Mouse (Mus musculus): ENCODE data around the gene Derl3. TPM values are rescaled to one million over a fixed set of nuclear protein-coding genes. Genes with fewer than 3 reads are reported as not detected.

The Derl3 gene
- polyA plus RNA-seq, 1 experiment from 2014 or later = 0.64 TPM

DNA sequence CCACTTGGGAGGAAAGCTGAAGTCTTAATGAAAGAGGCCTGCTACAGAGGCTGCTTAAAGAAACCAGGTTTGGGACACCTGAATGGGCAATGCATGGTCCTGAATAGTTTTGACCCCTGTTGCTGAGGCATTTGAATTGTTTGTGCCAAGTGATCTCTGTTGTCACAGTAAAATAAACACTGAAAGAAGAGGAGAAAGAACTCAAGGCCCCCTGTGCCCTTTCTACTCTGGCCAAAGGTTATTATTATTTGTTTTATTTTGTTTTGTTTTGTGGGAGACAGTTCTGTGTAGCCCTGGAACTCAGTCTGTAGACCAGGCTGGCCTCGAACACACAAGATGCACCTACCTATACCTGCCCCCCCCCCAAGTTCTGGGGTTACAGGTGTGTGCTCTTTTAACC, 41.8 kb downstream of the Derl3 start:
- no peaks in the 10 kb centered on the region for H3K36me3 ChIP-seq (ENCODE audit: control insufficient read depth, insufficient read depth, low read length)
- no peaks in the 10 kb centered on the region for H3K9me3 ChIP-seq (ENCODE audit: control insufficient read depth, low read length)
- H3K27ac ChIP-seq (ENCODE audit: low read depth, low read length) = no peak overlapping the region
- H3K4me1 ChIP-seq (ENCODE audit: control insufficient read depth, insufficient read depth, low read depth, low read length) = peaks cover 24% of the 10 kb centered on the region
- no peak overlapping the region for H3K4me3 ChIP-seq (ENCODE audit: low read length)
- no peak for ATAC-seq
- H3K9ac ChIP-seq (ENCODE audit: low read depth, low read length) = no peak overlapping the region
- no peaks in the 10 kb centered on the region for H3K27me3 ChIP-seq (replicated peaks; ENCODE audit: control insufficient read depth, insufficient read depth, low read length)
- peak overlapping the region; percentile 74 for H3K4me2 ChIP-seq (ENCODE audit: low read length)
- 83% methylated on average over 1 of the region's 1 CpGs for WGBS

DNA sequence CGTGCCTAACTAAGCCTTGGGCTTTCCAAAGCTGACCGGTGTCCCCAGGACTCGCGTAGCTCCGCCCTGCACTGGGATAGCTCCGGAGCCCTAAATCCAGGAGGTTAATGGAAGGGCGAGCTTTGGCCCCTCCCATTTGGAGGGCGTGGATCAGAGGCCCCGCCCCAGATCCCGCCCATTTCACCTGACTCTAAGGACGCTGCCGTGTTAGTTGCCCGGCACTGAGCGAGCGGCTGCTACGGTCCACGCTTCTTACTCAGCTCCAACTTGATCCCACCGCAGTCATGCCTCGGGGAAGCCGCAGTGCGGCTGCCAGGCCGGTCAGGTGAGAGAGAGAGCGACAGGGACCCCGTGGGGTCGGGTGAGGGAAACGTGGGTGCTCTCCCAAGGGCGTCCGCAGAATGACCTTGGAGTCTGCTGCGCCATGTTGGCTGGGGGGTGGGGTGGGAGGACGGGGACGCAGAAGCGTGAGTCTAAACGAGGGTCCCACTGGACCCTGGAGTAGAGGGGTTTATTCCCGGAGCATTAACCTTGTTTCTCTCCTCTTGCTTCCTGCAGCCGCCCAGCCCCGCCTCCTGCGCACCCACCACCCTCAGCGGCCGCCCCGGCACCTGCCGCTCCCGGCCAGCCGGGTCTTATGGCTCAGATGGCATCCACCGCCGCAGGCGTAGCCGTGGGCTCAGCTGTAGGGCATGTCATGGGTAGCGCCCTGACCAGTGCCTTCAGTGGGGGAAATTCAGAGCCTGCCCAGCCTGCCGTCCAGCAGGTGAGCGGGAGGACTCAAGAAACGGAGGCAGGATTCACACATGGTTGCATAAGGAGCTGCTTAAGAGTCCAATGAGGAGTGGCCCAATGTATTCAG, 42.7 kb downstream of the Derl3 start, which contains the start of gene Mmp11:
Gene Mmp11, minus strand, starts transcription at position 817 of the 862 bp plus-strand sequence.
- Histone ChIP-seq H3K9ac (ENCODE audit: low read depth, low read length) (peak within 1 kb of the TSS; percentile 68), H3K27me3 (replicated peaks; ENCODE audit: control insufficient read depth, insufficient read depth, low read length) (no peaks in the 10 kb centered on the region), H3K4me3 (ENCODE audit: low read length) (peak within 1 kb of the TSS; percentile 57), H3K27ac (ENCODE audit: low read depth, low read length) (peak within 1 kb of the TSS; percentile 36), H3K36me3 (ENCODE audit: control insufficient read depth, insufficient read depth, low read length) (no peaks in the 10 kb centered on the region), H3K4me1 (ENCODE audit: control insufficient read depth, insufficient read depth, low read depth, low read length) (peaks cover 24% of the 10 kb centered on the region), H3K4me2 (ENCODE audit: low read length) (peak within 1 kb of the TSS; percentile 74), H3K9me3 (ENCODE audit: control insufficient read depth, low read length) (no peaks in the 10 kb centered on the region)
- ATAC-seq = peak; percentile 74
- WGBS = 1% methylated on average over 47 of the region's 51 CpGs

DNA sequence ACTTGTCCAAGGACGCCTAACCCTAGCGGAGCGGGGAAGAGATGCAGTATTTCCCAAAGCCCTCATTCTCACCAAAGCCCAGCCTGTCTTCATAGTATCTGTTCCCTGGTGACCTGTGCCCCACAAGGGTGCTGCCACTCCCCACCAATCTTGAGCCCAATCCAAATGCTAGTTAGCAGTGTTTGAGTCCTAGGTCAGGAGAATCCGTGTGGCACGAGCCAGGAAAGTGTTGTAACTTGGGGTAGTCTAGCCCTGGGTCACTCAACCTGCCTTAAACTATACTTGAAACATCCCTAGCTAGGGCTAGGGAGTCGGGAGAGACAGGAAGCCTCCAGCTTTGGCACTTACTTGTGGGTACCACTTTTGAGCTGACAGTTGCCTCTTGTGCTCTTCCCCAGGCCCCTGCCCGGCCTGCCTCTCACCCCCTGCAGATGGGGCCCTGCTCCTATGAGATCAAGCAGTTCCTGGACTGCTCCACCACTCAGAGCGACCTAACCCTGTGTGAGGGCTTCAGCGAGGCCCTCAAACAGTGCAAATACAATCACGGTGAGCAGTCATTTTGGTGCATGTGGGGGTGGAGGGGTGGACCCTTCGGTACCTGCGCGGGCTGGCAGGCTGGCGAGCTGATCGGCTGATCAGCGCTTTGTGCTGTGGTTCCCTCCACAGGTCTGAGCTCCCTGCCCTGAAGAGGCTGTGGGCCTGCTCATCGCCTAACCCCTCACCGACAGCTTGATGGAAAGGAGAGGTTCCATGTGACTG, 43.9 kb downstream of the Derl3 start:
- no peak overlapping the region for H3K27ac ChIP-seq (ENCODE audit: low read depth, low read length)
- 39% methylated on average over 18 of the region's 18 CpGs for WGBS
- no peaks in the 10 kb centered on the region for H3K36me3 ChIP-seq (ENCODE audit: control insufficient read depth, insufficient read depth, low read length)
- peak overlapping the region; percentile 35 for H3K9ac ChIP-seq (ENCODE audit: low read depth, low read length)
- no peak for ATAC-seq
- H3K4me3 ChIP-seq (ENCODE audit: low read length) = peak overlapping the region; percentile 57; the same call in 1 of the 2 replicates
- no peaks in the 10 kb centered on the region for H3K27me3 ChIP-seq (replicated peaks; ENCODE audit: control insufficient read depth, insufficient read depth, low read length)
- H3K4me2 ChIP-seq (ENCODE audit: low read length) = peak overlapping the region; percentile 74
- peaks cover 14% of the 10 kb centered on the region for H3K4me1 ChIP-seq (ENCODE audit: control insufficient read depth, insufficient read depth, low read depth, low read length)
- no peaks in the 10 kb centered on the region for H3K9me3 ChIP-seq (ENCODE audit: control insufficient read depth, low read length)

DNA sequence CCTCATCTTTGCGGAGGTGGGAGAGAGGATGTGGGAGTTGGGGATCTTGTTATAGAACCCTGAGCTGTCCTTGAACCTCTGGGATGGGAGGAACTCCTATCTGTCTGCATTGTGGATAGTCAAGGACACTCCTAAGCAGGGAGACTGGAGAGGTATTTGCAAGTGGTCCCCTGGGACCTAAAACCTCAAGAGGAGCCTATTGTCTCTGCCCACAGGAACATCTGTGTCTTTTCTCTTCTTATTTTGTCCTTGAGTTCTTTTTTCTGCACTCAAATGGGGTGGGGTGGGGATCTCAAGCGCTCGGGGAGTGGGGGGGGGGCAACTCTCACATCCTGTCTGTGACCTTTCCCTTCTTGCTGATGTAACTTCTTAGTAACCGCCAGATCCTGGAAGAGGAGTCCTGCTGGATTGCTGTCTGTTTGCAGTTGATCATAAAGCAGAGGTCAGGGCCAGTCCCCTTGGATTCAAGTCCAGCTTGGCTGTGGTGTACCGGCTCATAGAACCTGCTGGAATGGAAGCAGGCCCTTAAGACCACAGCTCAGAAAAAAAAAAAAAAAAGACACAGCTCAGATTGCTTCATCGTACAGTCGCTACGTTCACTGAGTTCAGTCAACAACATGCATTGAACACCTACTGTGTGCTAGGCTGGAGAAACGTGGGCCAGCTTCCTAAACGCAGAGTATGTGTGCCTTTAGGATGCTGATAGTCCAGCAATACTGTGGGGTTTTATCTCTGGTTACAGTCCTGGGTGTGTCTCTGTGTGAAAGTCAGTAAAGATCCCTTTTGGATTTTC, 44.8 kb downstream of the Derl3 start:
- Histone ChIP-seq H3K4me2 (ENCODE audit: low read length) (peak overlapping the region; percentile 74), H3K27ac (ENCODE audit: low read depth, low read length) (no peak overlapping the region), H3K9me3 (ENCODE audit: control insufficient read depth, low read length) (no peaks in the 10 kb centered on the region), H3K4me1 (ENCODE audit: control insufficient read depth, insufficient read depth, low read depth, low read length) (peaks cover 6% of the 10 kb centered on the region), H3K9ac (ENCODE audit: low read depth, low read length) (no peak overlapping the region), H3K4me3 (ENCODE audit: low read length) (no peak overlapping the region), H3K27me3 (replicated peaks; ENCODE audit: control insufficient read depth, insufficient read depth, low read length) (no peaks in the 10 kb centered on the region), H3K36me3 (ENCODE audit: control insufficient read depth, insufficient read depth, low read length) (no peaks in the 10 kb centered on the region)
- no peak for ATAC-seq
- WGBS = 47% methylated on average over 10 of the region's 10 CpGs

DNA sequence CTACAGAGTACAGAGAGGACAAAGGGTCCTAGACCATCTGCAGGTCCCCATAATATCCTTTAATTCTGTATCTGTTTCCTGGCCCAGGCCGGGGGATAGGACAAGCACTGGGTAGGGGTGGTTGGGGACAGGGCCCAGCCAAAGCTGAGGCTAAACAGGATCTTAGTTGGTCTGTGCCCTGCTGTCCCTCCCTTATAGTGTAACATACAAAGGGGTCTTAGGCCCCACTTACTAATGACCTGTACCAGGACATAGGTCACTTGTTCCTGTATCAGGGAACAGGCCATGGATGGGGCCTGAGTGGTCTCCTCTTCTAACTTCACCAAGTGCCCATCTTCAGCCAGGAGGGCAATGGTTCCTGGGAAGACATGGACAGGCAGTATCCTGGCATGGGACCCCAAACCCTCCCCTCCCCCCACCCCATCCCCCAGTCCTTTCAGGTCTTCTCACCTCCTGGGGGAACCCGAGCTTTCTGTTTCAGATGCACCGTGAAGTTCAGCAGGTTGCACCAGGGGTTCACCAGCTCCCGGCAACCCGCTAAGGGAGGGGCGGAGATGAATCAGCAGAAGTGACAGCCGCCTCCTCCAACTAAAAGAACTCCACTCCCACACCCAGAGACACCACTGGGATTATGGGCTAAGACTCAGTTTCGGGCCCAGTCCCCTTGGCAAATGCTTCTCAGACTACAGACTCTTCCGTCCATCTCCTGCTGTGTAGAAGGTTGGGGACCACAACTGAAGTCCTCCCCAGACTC, 46.4 kb downstream of the Derl3 start:
- Histone ChIP-seq H3K9me3 (ENCODE audit: control insufficient read depth, low read length) (no peaks in the 10 kb centered on the region), H3K27me3 (replicated peaks; ENCODE audit: control insufficient read depth, insufficient read depth, low read length) (no peaks in the 10 kb centered on the region), H3K4me1 (ENCODE audit: control insufficient read depth, insufficient read depth, low read depth, low read length) (peaks cover 8% of the 10 kb centered on the region), H3K4me2 (ENCODE audit: low read length) (no peak overlapping the region), H3K27ac (ENCODE audit: low read depth, low read length) (no peak overlapping the region), H3K4me3 (ENCODE audit: low read length) (no peak overlapping the region), H3K9ac (ENCODE audit: low read depth, low read length) (no peak overlapping the region), H3K36me3 (ENCODE audit: control insufficient read depth, insufficient read depth, low read length) (no peaks in the 10 kb centered on the region)
- no peak for ATAC-seq
- WGBS = 45% methylated on average over 9 of the region's 9 CpGs

GRCm38 (mm10) chr10:75940520-75940919, 47.3 kb downstream of the Derl3 start, which contains the start of gene Gm867:
TSS of gene Gm867 (minus strand) at chr10:75940672.
- H3K36me3 ChIP-seq (ENCODE audit: control insufficient read depth, insufficient read depth, low read length) = no peaks in the 10 kb centered on the region
- H3K27ac ChIP-seq (ENCODE audit: low read depth, low read length) = no peak within 1 kb of the TSS
- no peak within 1 kb of the TSS for H3K9ac ChIP-seq (ENCODE audit: low read depth, low read length)

DNA sequence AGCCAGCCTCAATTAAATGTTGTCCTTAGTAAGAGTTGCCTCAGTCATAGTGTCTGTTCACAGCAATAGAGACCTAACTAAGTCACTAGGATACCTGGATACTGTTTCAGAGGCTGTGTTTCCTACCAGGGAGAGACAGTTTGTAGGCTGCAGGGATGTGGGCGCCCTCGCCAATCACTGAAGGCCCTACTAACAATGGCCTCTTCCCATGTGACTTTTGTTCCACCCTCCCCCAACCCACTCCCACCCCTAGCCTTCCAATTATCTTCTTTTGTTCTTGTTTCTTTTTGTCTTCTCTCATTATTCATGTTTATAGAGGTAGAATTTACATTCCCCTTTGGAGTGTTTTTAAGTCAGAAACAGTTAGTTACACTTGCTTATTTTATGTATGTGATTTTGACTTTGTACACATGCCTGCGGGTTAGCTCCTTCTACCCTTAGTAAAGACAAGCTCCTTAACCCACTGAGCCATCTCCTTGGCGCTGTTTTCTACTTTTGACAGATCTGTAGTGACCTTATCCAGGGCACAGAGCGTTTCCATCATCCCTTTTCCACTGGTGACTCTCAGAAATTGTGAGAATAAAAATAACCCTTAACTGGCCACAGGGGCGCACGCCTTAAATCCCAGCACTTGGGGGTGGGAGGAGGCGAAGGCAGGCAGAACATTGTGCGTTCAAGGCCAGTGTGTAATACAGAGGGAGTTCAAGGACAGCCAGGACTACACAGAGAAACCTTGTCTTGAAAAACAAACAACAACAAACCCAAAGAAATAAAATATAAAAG, 48.0 kb downstream of the Derl3 start:
- WGBS = 57% methylated on average over 9 of the region's 9 CpGs
- Histone ChIP-seq H3K27me3 (replicated peaks; ENCODE audit: control insufficient read depth, insufficient read depth, low read length) (no peaks in the 10 kb centered on the region), H3K4me1 (ENCODE audit: control insufficient read depth, insufficient read depth, low read depth, low read length) (peaks cover 8% of the 10 kb centered on the region), H3K9ac (ENCODE audit: low read depth, low read length) (no peak overlapping the region), H3K4me3 (ENCODE audit: low read length) (no peak overlapping the region), H3K36me3 (ENCODE audit: control insufficient read depth, insufficient read depth, low read length) (no peaks in the 10 kb centered on the region), H3K9me3 (ENCODE audit: control insufficient read depth, low read length) (no peaks in the 10 kb centered on the region), H3K4me2 (ENCODE audit: low read length) (no peak overlapping the region), H3K27ac (ENCODE audit: low read depth, low read length) (no peak overlapping the region)
- no peak for ATAC-seq

More at GRCm38 (mm10) chr10:75940520-75940919, 47.3 kb downstream of the Derl3 start, which contains the start of gene Gm867:
- Histone ChIP-seq H3K27me3 (replicated peaks; ENCODE audit: control insufficient read depth, insufficient read depth, low read length) (no peaks in the 10 kb centered on the region), H3K9me3 (ENCODE audit: control insufficient read depth, low read length) (no peaks in the 10 kb centered on the region), H3K4me1 (ENCODE audit: control insufficient read depth, insufficient read depth, low read depth, low read length) (peaks cover 8% of the 10 kb centered on the region), H3K4me2 (ENCODE audit: low read length) (no peak within 1 kb of the TSS), H3K4me3 (ENCODE audit: low read length) (no peak within 1 kb of the TSS)
- ATAC-seq = no peak
- WGBS = 71% methylated on average over 5 of the region's 5 CpGs

Measured in hindbrain, embryonic 16.5 days (tissue).